In genomic region chr9:102709504-102710135, GRCm38 (mm10) we compare ENCODE assay signal across 10 mouse cellular contexts. TPM values are rescaled to one million over a fixed set of nuclear protein-coding genes. Genes with fewer than 3 reads are reported as not detected.
DNase-seq lines count a peak whose midpoint lies in the region; ATAC-seq lines count a peak whose summit lies in the region.
"Had no signal": no experiment of that assay in that cellular context is flagged by ENCODE, and none has a peak within 500 bp of the region (broad histone marks: within the 10 kb centered on the region; RNA-seq: fewer than 3 reads in every experiment).

No protein-coding gene starts in this region.

- no peak overlapping the region; the same call in 1 of the 2 replicates for H3K27ac ChIP-seq in kidney, embryonic 14.5 days (ENCODE audit: low read depth, low read length)
- H3K27ac ChIP-seq: forebrain, embryonic 12.5 days had no signal

- H3K4me1 ChIP-seq in kidney, embryonic 14.5 days (ENCODE audit: control insufficient read depth, insufficient read depth, low read length): peaks cover 18% of the 10 kb centered on the region

- no peak for ATAC-seq in kidney, embryonic 14.5 days (ENCODE audit: low FRiP score, low TSS enrichment)
- no peak for ATAC-seq in monocyte, adult 5-6 weeks (replicated peaks; ENCODE audit: insufficient number of reproducible peaks, low FRiP score, low TSS enrichment, poor library complexity, severe bottlenecking)

- DNase-seq in kidney, adult 11 months: peak; percentile 49
- peak; percentile 69 for DNase-seq in heart, adult 8-10 months (ENCODE audit: low spot score)
- peak; percentile 31 to 50 for DNase-seq in kidney, adult 8-10 months
- peak; percentile 48 for DNase-seq in lung, postnatal 10 days
- DNase-seq in left cerebral cortex, adult 8-10 months (ENCODE audit: low spot score in 2 of 2): no peak
- no peak for DNase-seq in right cerebral cortex, postnatal 25 days

- no peaks in the 10 kb centered on the region for H3K27me3 ChIP-seq in kidney, embryonic 14.5 days (ENCODE audit: control insufficient read depth, insufficient read depth, low read length)
- H3K27me3 ChIP-seq: forebrain, embryonic 12.5 days had no signal

- no peaks in the 10 kb centered on the region for H3K9me3 ChIP-seq in kidney, embryonic 14.5 days (ENCODE audit: control insufficient read depth, low read length)
- H3K9me3 ChIP-seq: forebrain, embryonic 12.5 days; G1E had no signal

- H3K36me3 ChIP-seq in kidney, embryonic 14.5 days (ENCODE audit: control insufficient read depth, insufficient read depth, low read length): no peaks in the 10 kb centered on the region
- H3K36me3 ChIP-seq: forebrain, embryonic 12.5 days; G1E had no signal

- H3K4me2 ChIP-seq in kidney, embryonic 14.5 days (replicated peaks; ENCODE audit: low read depth, low read length): no peak overlapping the region
- H3K4me2 ChIP-seq: forebrain, embryonic 12.5 days had no signal

- no peak overlapping the region for H3K9ac ChIP-seq in kidney, embryonic 14.5 days (ENCODE audit: low read depth, low read length)
- H3K9ac ChIP-seq: forebrain, embryonic 12.5 days had no signal

- H3K4me3 ChIP-seq in kidney, embryonic 14.5 days (ENCODE audit: low read length): no peak overlapping the region
- H3K4me3 ChIP-seq: forebrain, embryonic 12.5 days had no signal

- WGBS in kidney, embryonic 14.5 days: 66% methylated on average over 15 of the region's 15 CpGs

RNA-seq across cellular contexts. Expression of gene Amotl2, which starts 6.9 kb away (rescaled TPM):
- polyA plus RNA-seq in kidney, embryonic 14.5 days (2014; fragmentation: Nextera tagmentation; extraction: Ambion mirVana): 20.8 and 30.1 TPM in 2 replicates
- 10 to 100 TPM; 56.7 to 80.1 (median 58.6) TPM for total RNA-seq in heart, adult 8-10 months (2022)
- 10 to 100 TPM; 16.5 to 25.1 (median 18.6) TPM for total RNA-seq in left cerebral cortex, adult 8-10 months (2022)
- 1.9 TPM in 1 of 3 replicates, not detected in the others for total RNA-seq in monocyte, adult 5-6 weeks (2017)
- polyA plus RNA-seq: G1E had no signal

Comparison
In these comparisons a context has a peak if more than half of its experiments do, and no peak if none do; other contexts are left out.
1. DNase-seq: peak in kidney, adult 11 months (single experiment), heart, adult 8-10 months (single experiment), kidney, adult 8-10 months (2 of 2) and lung, postnatal 10 days (single experiment); none in left cerebral cortex, adult 8-10 months (0 of 2) and right cerebral cortex, postnatal 25 days (single experiment).